Mouse (Mus musculus) CD4-positive, CD25-positive, alpha-beta regulatory T cell, adult 9 weeks (primary cell): ENCODE measurements around the gene Zfp106. TPM values are rescaled to one million over a fixed set of nuclear protein-coding genes. Genes with fewer than 3 reads are reported as not detected.

Experiments
- polyA plus RNA-seq: library from polyadenylated mRNA; unstranded; fragments of 100-300 nt; shearing (Covaris generic); gene quantifications from one replicate; pipeline ENCODE4 v1.2.1, GENCODE M21; 2017

Zfp106 gene
- polyA plus RNA-seq = 35.0 TPM

GRCm38 (mm10) chr2:120563235-120563990, at the start of gene Zfp106:
TSS of gene Zfp106 (minus strand) at chr2:120563843.

GRCm38 (mm10) chr2:120608830-120609723, 45.4 kb upstream of the Zfp106 start, which contains the start of the genes Haus2 and Lrrc57:
TSS of gene Haus2 (plus strand) at chr2:120609383.
TSS of gene Lrrc57 (minus strand) at chr2:120609520.

DNA sequence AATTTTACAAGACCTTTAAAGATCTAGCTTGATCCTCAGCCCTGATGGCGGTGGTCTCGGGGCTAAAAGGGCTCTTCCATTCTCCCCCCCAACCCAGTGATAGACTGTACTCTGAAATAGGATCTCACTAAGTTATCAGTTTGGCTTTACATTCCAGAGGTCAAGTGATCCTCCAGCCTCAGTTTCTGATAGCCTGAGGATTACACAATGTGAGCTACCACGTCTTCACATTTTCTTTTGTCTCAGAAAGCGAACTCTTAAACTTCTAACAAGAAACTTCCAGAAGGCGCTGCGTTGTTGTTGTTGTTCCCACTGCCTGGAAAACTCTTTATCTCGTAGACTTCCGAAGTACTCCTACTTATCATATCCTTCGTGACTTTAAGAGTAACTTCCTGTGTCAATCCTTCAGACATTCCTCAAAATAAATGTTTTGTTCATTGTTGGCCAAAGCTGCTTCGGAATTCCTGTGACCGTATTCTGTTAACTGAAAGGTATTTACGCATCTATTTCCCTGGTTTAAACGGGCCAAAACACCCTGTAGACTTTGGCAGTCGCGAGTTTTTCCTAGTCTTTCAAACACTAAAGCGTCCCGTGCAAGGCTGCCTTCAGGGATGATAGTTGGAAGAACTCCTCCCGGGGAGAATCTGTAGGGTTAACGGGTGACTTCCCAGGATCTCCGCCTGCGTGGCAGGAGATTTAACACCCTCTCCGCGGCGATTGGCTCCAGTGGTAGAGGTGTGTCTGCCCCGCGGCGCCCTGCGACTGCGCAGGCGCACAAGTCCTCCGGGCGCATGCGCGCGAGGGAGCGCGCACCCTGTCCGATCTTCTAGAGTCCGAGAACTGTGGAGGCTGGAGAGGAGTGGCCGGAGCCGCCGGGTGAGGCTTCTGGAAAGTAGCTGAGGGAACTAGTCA, 3.5 kb upstream of the Zfp106 start, which contains the start of gene Snap23:
Gene Snap23 (plus strand): TSS at position 786 of the 912 bp plus-strand sequence.

Other genes with a start within 250 kb of the Zfp106 start
- 4.5 TPM for gene Pla2g4f, start 249.7 kb downstream of the Zfp106 start, polyA plus RNA-seq
- gene Vps39, start 210.7 kb downstream of the Zfp106 start, polyA plus RNA-seq = 59.8 TPM
- 29.4 TPM for gene Ganc, start 159.9 kb downstream of the Zfp106 start, polyA plus RNA-seq
- gene Tmem87a, start 159.7 kb downstream of the Zfp106 start, polyA plus RNA-seq = 30.8 TPM
- 66.0 TPM for gene Capn3, start 107.8 kb downstream of the Zfp106 start, polyA plus RNA-seq
- 62.5 TPM for gene Snap23, start 3.8 kb upstream of the Zfp106 start, polyA plus RNA-seq
- gene Haus2, start 45.5 kb upstream of the Zfp106 start, polyA plus RNA-seq = 24.8 TPM
- gene Lrrc57, start 45.7 kb upstream of the Zfp106 start, polyA plus RNA-seq = 34.2 TPM
- 0.33 TPM for gene Stard9, start 65.3 kb upstream of the Zfp106 start, polyA plus RNA-seq